Mouse (Mus musculus): ENCODE data around the gene Hist1h2bf.
"Not testable (repeated sequence)": the region's sequence is repeated elsewhere in the genome, so short reads cannot be mapped to it uniquely, and the experiment has no call there.

The Hist1h2bf gene

DNA sequence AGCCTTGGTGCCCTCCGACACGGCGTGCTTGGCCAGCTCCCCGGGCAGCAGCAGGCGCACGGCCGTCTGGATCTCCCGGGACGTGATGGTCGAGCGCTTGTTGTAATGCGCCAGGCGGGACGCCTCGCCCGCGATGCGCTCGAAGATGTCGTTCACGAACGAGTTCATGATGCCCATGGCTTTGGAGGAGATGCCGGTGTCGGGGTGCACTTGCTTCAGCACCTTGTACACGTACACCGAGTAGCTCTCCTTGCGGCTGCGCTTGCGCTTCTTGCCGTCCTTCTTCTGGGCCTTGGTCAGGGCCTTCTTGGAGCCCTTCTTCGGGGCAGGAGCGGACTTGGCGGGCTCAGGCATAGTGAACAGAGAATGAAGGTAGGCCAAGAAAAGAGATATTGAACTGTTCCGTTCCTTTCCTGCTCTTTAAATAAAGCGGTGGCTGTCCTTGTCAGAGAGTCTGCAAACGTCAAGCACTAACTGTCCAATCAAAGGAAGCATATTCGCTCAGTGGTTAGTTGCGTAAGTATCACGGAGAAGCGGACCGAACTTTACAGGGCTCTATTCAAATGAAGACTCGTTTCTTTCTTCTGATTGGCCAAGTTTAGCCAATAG, 30.9 kb downstream of the Hist1h2bf start, which contains the start of gene Hist1h2bh:
Hist1h2bh (minus strand) TSS at position 394 of the 609 bp plus-strand sequence.
- peak; percentile 81 for DNase-seq (ENCODE audit: low spot score)

DNA sequence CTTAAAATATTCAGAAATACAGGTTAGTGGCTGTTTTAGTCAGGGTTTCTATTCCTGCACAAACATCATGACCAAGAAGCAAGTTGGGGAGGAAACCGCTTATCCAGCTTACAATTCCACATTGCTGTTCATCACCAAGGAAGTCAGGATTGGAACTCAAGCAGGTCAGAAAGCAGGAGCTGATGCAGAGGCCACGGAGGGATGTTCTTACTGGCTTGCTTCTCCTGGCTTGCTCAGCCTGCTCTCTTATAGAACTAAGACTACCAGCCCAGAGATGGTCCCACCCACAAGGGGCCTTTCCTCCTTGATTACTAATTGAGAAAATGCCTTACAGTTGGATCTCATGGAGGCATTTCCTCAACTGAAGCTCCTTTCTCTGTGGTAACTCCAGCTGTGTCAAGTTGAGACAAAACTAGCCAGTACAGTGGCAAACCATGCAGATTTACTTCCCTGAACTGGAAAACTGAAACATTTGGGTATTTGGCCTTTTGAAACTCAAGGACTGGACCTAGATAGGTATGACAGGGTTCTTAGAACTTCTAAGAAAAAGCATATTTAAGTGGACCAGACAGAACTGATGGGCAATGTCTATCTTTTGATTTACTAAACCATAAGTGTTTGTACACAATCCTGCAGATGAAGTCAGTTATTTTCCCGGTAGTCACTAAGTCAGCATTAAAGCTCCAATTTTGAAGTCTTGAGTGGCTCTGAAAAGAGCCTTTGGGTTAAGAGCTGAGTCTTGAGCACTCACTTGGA, 31.6 kb downstream of the Hist1h2bf start:
- DNase-seq (ENCODE audit: low spot score) = not testable (repeated sequence)

DNA sequence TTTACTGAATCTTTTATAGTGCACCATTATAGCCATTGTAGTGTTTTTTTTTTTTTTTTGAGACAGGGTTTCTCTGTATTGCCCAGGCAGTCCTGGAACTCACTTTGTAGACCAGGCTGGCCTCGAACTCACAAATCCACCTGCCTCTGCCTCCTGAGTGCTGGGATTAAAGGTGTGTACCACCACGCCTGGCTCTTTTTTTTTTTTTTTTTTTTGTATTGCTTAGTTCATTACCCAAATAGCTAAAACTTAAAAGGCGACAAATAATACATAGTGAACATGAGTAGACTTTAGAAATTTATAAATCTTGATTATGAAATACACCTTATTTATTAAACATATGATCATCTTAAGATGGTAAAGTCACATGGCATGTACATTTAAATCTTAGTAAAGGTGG, 32.5 kb downstream of the Hist1h2bf start:
- no peak for DNase-seq (ENCODE audit: low spot score)

GRCm38 (mm10) chr13:23539821-23540220, 34.2 kb downstream of the Hist1h2bf start:
- DNase-seq (ENCODE audit: low spot score) = not testable (repeated sequence)

- DNase-seq (ENCODE audit: low spot score) = no peak
Measured at GRCm38 (mm10) chr13:23538249-23538648, 35.7 kb downstream of the Hist1h2bf start.

DNA sequence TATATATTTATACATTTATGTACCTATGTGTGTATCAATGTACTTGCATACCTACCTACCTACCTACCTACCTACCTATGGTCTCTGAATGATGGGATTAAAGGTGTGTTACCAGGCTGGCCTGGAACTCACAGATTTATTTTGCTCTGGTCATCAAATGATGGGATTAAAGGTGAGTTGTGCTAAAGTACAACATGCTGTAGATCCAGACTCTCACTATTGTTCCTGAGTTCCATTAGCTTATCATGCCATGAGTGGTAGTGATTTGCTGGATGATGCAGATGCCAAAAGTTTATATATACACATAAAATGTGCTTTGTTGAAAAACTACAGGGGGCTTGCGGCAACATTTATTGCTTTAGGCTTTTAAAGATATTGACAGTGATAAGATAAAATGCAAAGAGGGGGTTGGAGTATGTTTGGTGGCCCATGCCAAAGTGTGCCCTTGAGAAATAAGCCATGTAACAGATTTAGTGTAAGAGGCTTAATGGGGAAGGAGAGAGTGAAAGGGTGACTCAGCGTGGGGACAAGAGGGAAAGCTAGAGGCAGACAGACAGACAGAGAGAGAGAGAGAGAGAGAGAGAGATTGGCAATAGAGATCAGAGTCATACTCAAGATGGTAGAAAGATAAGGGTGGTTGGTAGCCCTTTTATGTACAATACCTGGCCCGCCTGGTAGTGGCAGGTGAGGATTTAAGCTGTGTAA, 36.8 kb downstream of the Hist1h2bf start:
- DNase-seq (ENCODE audit: low spot score) = no peak

- DNase-seq (ENCODE audit: low spot score) = no peak
Measured at GRCm38 (mm10) chr13:23536076-23536822, 37.7 kb downstream of the Hist1h2bf start.

DNA sequence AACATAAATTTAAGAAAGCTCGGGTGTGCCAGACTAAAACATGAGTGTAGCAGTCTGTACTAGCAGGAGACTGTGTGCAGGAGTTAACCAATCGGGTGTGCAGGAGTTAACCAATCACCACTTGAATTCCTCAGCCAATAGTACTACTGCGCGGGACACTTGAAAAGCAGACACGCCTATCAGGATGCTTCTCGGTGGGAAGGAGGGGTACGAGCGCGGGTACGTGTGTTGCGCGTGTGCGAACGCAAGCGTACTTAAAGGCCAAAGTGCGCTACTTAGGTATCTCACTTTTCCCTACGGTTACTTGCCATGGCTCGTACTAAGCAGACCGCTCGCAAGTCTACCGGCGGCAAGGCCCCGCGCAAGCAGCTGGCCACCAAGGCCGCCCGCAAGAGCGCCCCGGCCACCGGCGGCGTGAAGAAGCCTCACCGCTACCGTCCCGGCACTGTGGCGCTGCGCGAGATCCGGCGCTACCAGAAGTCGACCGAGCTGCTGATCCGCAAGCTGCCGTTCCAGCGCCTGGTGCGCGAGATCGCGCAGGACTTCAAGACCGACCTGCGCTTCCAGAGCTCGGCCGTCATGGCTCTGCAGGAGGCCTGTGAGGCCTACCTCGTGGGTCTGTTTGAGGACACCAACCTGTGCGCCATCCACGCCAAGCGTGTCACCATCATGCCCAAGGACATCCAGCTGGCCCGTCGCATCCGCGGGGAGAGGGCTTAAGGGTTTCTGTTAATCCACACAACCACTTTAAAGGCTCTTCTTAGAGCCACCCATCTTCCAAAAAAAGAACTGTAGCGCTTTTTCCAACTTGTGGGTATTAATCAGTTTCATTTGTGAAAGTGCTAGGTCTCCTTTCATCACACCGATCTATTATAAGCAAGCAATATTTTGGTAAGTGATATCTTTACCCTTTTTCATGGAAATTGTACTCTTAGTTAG, 38.6 kb downstream of the Hist1h2bf start, which contains the start of gene Hist1h3g:
Hist1h3g (plus strand) TSS at position 286 of the 939 bp plus-strand sequence.
- DNase-seq (ENCODE audit: low spot score) = peak; percentile 85

DNA sequence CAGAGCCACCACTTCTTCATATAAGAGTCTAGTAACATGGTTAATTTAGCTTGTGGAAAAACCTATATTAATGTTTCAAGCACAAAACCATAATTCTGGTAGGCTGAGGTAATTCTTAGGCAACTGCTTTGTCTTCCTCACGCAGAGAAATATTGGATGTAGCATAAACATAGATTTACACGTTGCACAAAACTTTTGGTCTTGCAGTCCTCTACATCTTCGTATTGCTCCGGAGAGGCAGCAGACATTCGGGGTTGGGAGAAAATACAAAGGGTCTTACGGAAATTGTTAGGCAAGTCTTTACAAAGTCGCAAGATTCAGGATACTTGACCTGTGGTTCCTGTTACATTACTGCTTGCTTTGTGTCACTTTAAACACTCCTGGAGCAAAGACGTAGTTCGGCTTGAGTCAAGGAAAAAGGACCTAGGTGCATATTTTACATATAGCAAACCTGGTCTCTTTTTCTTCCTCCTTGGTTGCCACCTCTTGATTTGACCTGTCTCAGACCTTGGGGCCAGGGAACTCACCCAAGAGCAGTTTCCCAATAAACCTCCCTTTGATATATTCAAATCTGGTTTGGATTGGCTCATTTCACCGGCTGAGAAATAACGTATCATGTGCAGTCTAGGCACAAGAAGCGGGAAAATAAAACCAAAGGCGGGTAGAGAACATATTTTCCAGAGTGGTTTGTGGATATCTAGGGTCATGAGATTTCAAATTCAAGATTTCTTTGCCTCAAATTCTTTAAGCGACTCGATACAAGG, 39.4 kb downstream of the Hist1h2bf start:
- no peak for DNase-seq (ENCODE audit: low spot score)

DNA sequence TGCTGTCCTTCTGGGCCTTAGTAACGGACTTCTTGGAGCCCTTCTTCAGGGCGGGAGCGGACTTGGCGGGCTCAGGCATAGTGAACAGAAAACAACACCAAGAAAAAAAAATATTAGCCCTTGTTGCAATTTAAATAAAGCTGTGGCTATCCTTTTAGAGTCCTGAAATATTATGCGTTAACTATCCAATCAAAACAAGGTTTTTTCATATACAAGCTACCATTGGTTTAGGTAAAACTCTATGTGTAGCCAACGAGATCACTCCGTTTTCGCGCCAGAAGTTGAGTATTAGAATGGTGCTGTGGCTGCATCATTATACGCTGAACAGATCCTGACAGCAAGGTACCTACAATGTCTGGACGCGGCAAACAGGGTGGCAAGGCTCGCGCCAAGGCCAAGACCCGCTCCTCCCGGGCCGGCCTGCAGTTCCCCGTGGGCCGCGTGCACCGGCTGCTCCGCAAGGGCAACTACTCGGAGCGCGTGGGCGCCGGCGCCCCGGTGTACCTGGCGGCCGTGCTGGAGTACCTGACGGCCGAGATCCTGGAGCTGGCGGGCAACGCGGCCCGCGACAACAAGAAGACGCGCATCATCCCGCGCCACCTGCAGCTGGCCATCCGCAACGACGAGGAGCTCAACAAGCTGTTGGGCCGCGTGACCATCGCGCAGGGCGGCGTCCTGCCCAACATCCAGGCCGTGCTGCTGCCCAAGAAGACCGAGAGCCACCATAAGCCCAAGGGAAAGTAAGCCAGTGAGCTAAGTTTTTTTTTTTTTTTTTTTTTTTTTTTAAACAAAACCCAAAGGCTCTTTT, 40.2 kb downstream of the Hist1h2bf start, which contains the start of gene Hist1h2af:
Hist1h2af (plus strand) TSS at position 347 of the 808 bp plus-strand sequence.
- DNase-seq (ENCODE audit: low spot score) = peak; percentile 75

- no peak for DNase-seq (ENCODE audit: low spot score)
Measured at GRCm38 (mm10) chr13:23532262-23533075, 41.5 kb downstream of the Hist1h2bf start.

DNA sequence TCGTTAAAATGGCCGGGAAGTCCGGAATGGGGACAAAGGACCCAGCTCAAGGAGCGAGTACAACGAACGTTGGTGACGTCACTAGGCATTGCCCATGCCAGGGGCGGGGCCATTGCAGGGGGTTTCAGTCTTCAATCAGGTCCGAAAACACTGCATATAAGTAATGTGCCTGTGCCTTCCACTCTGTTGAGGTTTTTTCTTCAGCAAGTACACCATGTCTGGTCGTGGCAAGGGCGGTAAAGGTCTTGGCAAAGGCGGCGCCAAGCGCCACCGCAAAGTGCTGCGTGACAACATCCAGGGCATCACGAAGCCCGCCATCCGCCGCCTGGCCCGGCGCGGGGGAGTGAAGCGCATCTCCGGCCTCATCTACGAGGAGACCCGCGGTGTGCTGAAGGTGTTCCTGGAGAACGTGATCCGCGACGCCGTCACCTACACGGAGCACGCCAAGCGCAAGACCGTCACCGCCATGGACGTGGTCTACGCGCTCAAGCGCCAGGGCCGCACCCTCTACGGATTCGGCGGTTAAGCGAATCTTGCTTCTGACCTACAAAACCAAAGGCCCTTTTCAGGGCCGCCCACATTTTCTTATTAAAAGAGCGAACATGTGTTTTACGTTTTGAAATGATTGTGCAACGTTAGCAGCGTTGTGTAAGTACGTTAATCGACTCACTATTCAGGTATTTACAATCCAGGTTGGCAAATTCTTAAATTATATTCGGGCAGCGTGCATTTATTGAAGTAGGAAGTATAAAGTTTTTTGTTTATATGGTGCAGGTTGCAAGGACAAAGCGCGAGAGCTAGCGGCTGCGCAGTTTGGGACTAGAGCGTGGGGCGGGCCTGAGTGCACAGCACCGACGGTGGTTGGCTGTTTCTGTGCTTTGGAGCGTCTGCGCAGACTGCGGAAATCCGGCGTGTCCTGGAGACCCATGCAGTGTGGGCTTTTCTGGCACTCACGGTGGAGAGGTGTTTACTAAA, 42.8 kb downstream of the Hist1h2bf start, which contains the start of gene Hist1h4h:
Hist1h4h (plus strand) TSS at position 150 of the 975 bp plus-strand sequence.
- peak; percentile 99 for DNase-seq (ENCODE audit: low spot score)

DNA sequence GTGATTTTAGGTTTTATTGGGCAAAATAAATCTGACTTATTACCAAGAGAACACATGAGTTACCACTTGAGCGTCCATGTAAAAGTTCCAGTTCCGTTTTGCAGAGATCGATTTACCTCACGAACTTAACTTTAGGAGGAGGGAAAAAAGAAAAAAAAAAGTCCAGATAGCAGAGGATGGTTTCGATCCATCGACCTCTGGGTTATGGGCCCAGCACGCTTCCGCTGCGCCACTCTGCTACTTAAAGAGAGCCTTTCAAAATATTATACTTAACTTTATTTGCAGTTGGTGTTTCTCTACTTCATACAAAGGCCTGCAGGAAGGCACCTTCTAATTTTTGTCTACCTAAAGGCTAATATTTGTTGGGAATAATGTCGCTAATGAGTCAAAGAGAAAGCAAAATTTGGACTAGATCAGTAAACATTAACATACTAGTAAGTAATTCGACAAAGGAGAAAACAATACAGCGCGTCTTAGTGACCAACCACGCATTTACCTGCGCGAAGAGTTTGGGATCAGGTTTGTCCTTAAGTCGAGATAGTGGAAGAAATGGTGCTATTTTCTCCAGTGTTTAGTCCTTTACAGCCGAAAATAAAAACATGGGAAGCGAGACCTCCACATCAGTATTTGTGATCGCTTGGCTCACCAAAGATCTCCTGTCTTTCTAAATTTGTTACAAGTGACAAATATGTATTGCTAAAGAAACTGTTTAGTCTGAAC, 43.7 kb downstream of the Hist1h2bf start:
- DNase-seq (ENCODE audit: low spot score) = peak; percentile 79

DNA sequence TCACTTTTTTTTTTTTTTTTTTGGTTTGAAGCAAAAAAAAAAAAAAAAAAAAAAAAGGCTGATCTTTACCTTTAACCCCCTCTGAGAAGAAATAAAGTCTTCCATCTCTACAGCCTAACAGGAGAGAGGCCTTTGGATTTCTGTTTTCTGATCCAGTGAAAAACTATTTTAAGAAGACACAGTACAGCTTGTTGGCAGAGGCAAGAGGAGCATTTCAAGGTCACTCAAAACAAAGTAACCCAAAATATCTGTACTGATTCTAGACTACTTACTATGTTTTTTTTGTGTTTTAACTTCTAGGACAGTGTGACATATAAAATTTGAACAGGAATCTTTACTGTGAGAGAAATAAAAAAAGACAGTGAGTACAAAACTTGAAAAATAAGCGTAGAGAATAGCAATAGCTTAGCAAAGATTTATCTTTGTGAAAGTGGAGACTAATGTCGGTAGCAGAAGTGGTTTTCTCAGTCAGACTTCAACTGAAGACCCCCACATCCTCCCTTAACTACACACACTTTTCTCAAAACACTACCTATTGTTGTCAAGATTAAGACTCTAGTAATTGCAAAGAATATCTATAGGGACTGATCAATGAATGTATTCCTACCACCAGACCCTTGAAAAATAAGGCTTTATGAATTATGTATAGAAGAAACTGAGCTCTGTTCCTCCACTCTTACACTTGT, 44.4 kb downstream of the Hist1h2bf start:
- no peak for DNase-seq (ENCODE audit: low spot score)

DNA sequence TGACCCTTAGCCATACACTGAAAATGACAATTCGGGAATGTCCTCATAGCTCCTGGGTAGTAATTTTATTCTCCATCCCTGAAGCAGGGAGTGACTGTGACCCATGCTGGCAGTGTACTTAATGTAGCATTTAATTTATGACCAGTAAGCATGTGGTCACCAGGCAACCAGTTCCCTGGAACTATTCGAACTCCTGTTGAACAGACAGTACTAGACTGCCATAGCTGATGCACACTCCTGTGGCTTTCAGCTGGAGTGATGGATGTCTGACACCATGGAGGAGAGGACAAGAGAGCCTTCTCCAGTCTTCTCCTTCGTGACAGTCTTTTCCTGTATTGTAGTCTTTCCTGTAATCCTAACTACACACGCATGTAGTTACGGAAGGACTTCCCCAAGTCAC, 45.0 kb downstream of the Hist1h2bf start:
- DNase-seq (ENCODE audit: low spot score) = no peak

DNA sequence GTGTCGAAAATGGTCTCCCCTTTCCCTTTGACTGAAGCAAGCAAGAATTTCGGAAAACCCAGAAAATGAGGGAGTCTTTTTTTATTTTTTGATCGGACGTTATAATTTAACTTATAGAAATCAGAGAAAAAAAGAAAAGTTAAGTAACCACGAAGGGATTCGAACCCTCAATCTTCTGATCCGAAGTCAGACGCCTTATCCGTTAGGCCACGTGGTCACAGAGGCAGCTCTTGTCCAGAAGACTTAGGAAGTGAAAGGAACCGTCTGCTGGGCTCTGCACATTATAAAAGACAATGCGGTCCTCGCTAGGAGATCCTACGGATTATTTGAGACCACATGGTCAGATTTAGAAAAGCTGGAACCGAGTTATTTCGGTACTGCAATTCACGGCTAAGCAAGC, 47.7 kb downstream of the Hist1h2bf start:
- peak; percentile 99 for DNase-seq (ENCODE audit: low spot score)
